Mouse (Mus musculus) erythroblast, embryonic 14.5 days (primary cell): Measurements from ENCODE around the gene Foxo1.

Experiments used
- GATA1 ChIP-seq: IDR thresholded peaks from 2 replicates; pipeline ENCODE4 v1.6.1; 2012; ENCODE audit warnings: low read length, inconsistent platforms, mixed read lengths
- TAL1 ChIP-seq: IDR thresholded peaks from 3 replicates; pipeline ENCODE4 v1.6.1; 2012; ENCODE audit warnings: low read length, inconsistent platforms, mixed read lengths

GRCm38 (mm10) chr3:52296224-52296760, 28.2 kb downstream of the Foxo1 start:
- no peak for TF ChIP-seq GATA1
- no peak for TF ChIP-seq TAL1
